Mouse (Mus musculus) hindbrain, postnatal 0 days (tissue): ENCODE measurements around the gene Il2rg. TPM values are rescaled to one million over a fixed set of nuclear protein-coding genes. Genes with fewer than 3 reads are reported as not detected.

Experiments used
- ATAC-seq: fragments of 200-750 bp; cut with Nextera tagmentation; 2 replicates; pipeline ENCODE4 v1.8.0; 2017; ENCODE audit warnings: mild to moderate bottlenecking, moderate TSS enrichment, moderate library complexity
- DNase-seq: peaks from one replicate; pipeline ENCODE4 v3.0.0-alpha.2; 2015; ENCODE audit warnings: low spot score
- H3K27ac ChIP-seq: fragments of 300-500 bp; sonication (generic); 2 replicates; pipeline ENCODE4 v1.5.1; 2014; ENCODE audit warnings: mild to moderate bottlenecking
- H3K27me3 ChIP-seq: fragments of 300-500 bp; sonication (generic); 2 replicates; pipeline ENCODE4 v1.6.1; 2014; ENCODE audit warnings: low read length, mixed read lengths; ENCODE audit not compliant: insufficient read depth
- H3K36me3 ChIP-seq: fragments of 300-500 bp; sonication (generic); 2 replicates; pipeline ENCODE4 v1.6.1; 2014; ENCODE audit warnings: low read length, mixed read lengths; ENCODE audit not compliant: insufficient read depth
- H3K4me1 ChIP-seq: fragments of 300-500 bp; sonication (generic); 2 replicates; pipeline ENCODE4 v1.6.1; 2014; ENCODE audit warnings: antibody characterized with exemption, low read length, mixed read lengths; ENCODE audit not compliant: insufficient read depth
- H3K4me2 ChIP-seq: fragments of 300-500 bp; sonication (generic); 2 replicates; pipeline ENCODE4 v1.6.1; 2014; ENCODE audit warnings: low read depth, mild to moderate bottlenecking, low read length, moderate library complexity, mixed read lengths
- H3K4me3 ChIP-seq: fragments of 300-500 bp; sonication (generic); 2 replicates; pipeline ENCODE4 v1.5.1; 2014; ENCODE audit warnings: low read length
- H3K9ac ChIP-seq: fragments of 300-500 bp; sonication (generic); replicated peaks from 2 replicates; pipeline ENCODE4 v1.6.1; 2014; ENCODE audit warnings: mild to moderate bottlenecking, low read length, moderate library complexity, mixed read lengths
- H3K9me3 ChIP-seq: fragments of 300-500 bp; sonication (generic); 2 replicates; pipeline ENCODE4 v1.6.1; 2016; ENCODE audit warnings: low read length, mixed read lengths
- CTCF ChIP-seq: IDR thresholded peaks from 2 replicates; pipeline ENCODE4 v1.5.1; 2016; ENCODE audit warnings: antibody characterized with exemption, control low read depth, low read depth
- WGBS: fragments of 180-500 bp; shearing (Covaris S2); extraction: QIAGEN DNeasy Blood & Tissue Kit; methylation state at CpG from one replicate; pipeline ENCODE4 v1.1.7; 2014; 5-methylcytosine and 5-hydroxymethylcytosine counted together
- polyA plus RNA-seq: library from polyadenylated mRNA; unstranded; fragments of >200 nt; fragmentation: Nextera tagmentation; extraction: Ambion mirVana; gene quantifications from 2 replicates; pipeline ENCODE4 v1.2.1, GENCODE M21; 2015
- total RNA-seq: library from RNA; depleted of rRNA; stranded (reverse); fragments of >200 nt; gene quantifications from 2 replicates; pipeline ENCODE4 v1.2.3, GENCODE M21; 2014; rRNA removed

Gene Il2rg
- total and polyA plus RNA-seq, 2 experiments from 2014 or later = 2.7 to 5.8 TPM

- WGBS = 33% methylated on average over 1 of the region's 1 CpGs
- no peak for ATAC-seq
These were observed 23.0 kb downstream of the Il2rg start for GRCm38 (mm10) chrX:101245011-101245410.

GRCm38 (mm10) chrX:101222796-101223162, 45.3 kb downstream of the Il2rg start:
- no peak for TF ChIP-seq CTCF
- Histone ChIP-seq H3K36me3 (no peaks in the 10 kb centered on the region), H3K27ac (0 out of 2 replicates have a peak overlapping the region, but pooled peaks have one; percentile 20), H3K4me1 (no peaks in the 10 kb centered on the region), H3K9ac (no peak overlapping the region), H3K27me3 (no peaks in the 10 kb centered on the region), H3K9me3 (no peaks in the 10 kb centered on the region), H3K4me2 (peak overlapping the region; percentile 49), H3K4me3 (peak overlapping the region; percentile 53)
- 37% methylated on average over 7 of the region's 7 CpGs for WGBS
- DNase-seq (no peak), ATAC-seq (no peak)

More at GRCm38 (mm10) chrX:101245011-101245410, 23.0 kb downstream of the Il2rg start:
- H3K4me2 ChIP-seq = no peak overlapping the region
- DNase-seq = no peak
- no peaks in the 10 kb centered on the region for H3K9me3 ChIP-seq
- H3K9ac ChIP-seq = no peak overlapping the region
- H3K4me3 ChIP-seq = no peak overlapping the region
- no peak for TF ChIP-seq CTCF
- no peaks in the 10 kb centered on the region for H3K4me1 ChIP-seq
- H3K27me3 ChIP-seq = no peaks in the 10 kb centered on the region
- no peak overlapping the region for H3K27ac ChIP-seq
- no peaks in the 10 kb centered on the region for H3K36me3 ChIP-seq

- Histone ChIP-seq H3K27ac (peak within 1 kb of the TSS; percentile 72), H3K9ac (peak within 1 kb of the TSS; percentile 40), H3K27me3 (no peaks in the 10 kb centered on the region), H3K4me1 (no peaks in the 10 kb centered on the region), H3K4me2 (peak within 1 kb of the TSS; percentile 58), H3K9me3 (no peaks in the 10 kb centered on the region), H3K36me3 (no peaks in the 10 kb centered on the region), H3K4me3 (peak within 1 kb of the TSS; percentile 53)
- peak; percentile 93 for DNase-seq
- no peak for TF ChIP-seq CTCF
- ATAC-seq = peak; percentile 99
- 28% methylated on average over 55 of the region's 55 CpGs for WGBS
These were observed 45.9 kb downstream of the Il2rg start, which contains the start of gene Snx12 for GRCm38 (mm10) chrX:101221834-101222795. TSS of gene Snx12 (minus strand) at chrX:101222563.

Other genes with a start within 250 kb of the Il2rg start
- gene Tex11, start 208.6 kb downstream of the Il2rg start, total RNA-seq = not detected in 2 replicates
- 0.09 TPM in 1 of 2 replicates, not detected in the other for gene Tex11, start 208.6 kb downstream of the Il2rg start, polyA plus RNA-seq
- 16.6 and 24.8 TPM in 2 replicates for gene Slc7a3, start 182.2 kb downstream of the Il2rg start, total RNA-seq
- gene Slc7a3, start 182.2 kb downstream of the Il2rg start, polyA plus RNA-seq = 19.7 and 20.1 TPM in 2 replicates
- 38.0 and 42.6 TPM in 2 replicates for gene Snx12, start 45.7 kb downstream of the Il2rg start, total RNA-seq
- gene Snx12, start 45.7 kb downstream of the Il2rg start, polyA plus RNA-seq = 32.0 and 37.3 TPM in 2 replicates
- gene Foxo4, start 13.7 kb downstream of the Il2rg start, total RNA-seq = 16.9 and 21.4 TPM in 2 replicates
- 0.63 and 0.93 TPM in 2 replicates for gene Foxo4, start 13.7 kb downstream of the Il2rg start, polyA plus RNA-seq
- not detected in 2 replicates for gene Gm614, start 4.3 kb downstream of the Il2rg start, total RNA-seq
- gene Gm614, start 4.3 kb downstream of the Il2rg start, polyA plus RNA-seq = not detected in 2 replicates
- not detected in 2 replicates for gene Gm20489, start 768 bp upstream of the Il2rg start, total RNA-seq
- gene Gm20489, start 768 bp upstream of the Il2rg start, polyA plus RNA-seq = not detected in 2 replicates
- 50.0 and 64.9 TPM in 2 replicates for gene Med12, start 5.8 kb upstream of the Il2rg start, total RNA-seq
- gene Med12, start 5.8 kb upstream of the Il2rg start, polyA plus RNA-seq = 19.0 TPM in 2 replicates
- gene Nlgn3, start 30.9 kb upstream of the Il2rg start, total RNA-seq = 152 and 171 TPM in 2 replicates
- 59.7 and 70.1 TPM in 2 replicates for gene Nlgn3, start 30.9 kb upstream of the Il2rg start, polyA plus RNA-seq
- gene Gjb1, start 108.1 kb upstream of the Il2rg start, total RNA-seq = 0.68 and 4.0 TPM in 2 replicates
- 2.0 and 2.5 TPM in 2 replicates for gene Gjb1, start 108.1 kb upstream of the Il2rg start, polyA plus RNA-seq
- 169 and 208 TPM in 2 replicates for gene Zmym3, start 152.6 kb upstream of the Il2rg start, total RNA-seq
- 91.9 and 93.3 TPM in 2 replicates for gene Zmym3, start 152.6 kb upstream of the Il2rg start, polyA plus RNA-seq
- 201 and 220 TPM in 2 replicates for gene Nono, start 161.1 kb upstream of the Il2rg start, total RNA-seq
- gene Nono, start 161.1 kb upstream of the Il2rg start, polyA plus RNA-seq = 187 and 189 TPM in 2 replicates
- gene Itgb1bp2, start 180.8 kb upstream of the Il2rg start, total RNA-seq = 1.6 and 4.9 TPM in 2 replicates
- 0.58 and 1.1 TPM in 2 replicates for gene Itgb1bp2, start 180.8 kb upstream of the Il2rg start, polyA plus RNA-seq